Comparison of ENCODE assay signal across 27 mouse cellular contexts in genomic region chr2:112884456-112885114, GRCm38 (mm10).
DNase-seq lines count a peak whose midpoint lies in the region; ATAC-seq and TF ChIP-seq lines count a peak whose summit lies in the region.
"Had no signal": no experiment of that assay in that cellular context is flagged by ENCODE, and none has a peak within 500 bp of the region (broad histone marks: within the 10 kb centered on the region; RNA-seq: fewer than 3 reads in every experiment).

No protein-coding gene starts in this region.

- H3K4me3 ChIP-seq in forebrain, embryonic 13.5 days: no peak overlapping the region
- H3K4me3 ChIP-seq in forebrain, embryonic 10.5 days: no peak overlapping the region
- H3K4me3 ChIP-seq in hindbrain, embryonic 14.5 days (replicated peaks; ENCODE audit: low read length): no peak overlapping the region
- H3K4me3 ChIP-seq in hindbrain, postnatal 0 days (ENCODE audit: low read length): no peak overlapping the region
- no peak overlapping the region for H3K4me3 ChIP-seq in midbrain, embryonic 12.5 days
- H3K4me3 ChIP-seq in midbrain, postnatal 0 days (ENCODE audit: low read depth, low read length): no peak overlapping the region
- H3K4me3 ChIP-seq in cerebellum, adult 2 months (replicated peaks; ENCODE audit: insufficient read depth, low read depth, low read length): no peak overlapping the region
- H3K4me3 ChIP-seq: embryonic facial prominence, embryonic 12.5 days; embryonic facial prominence, embryonic 15.5 days; gastrocnemius, adult 2 months; heart, embryonic 13.5 days; hindbrain, embryonic 15.5 days; intestine, embryonic 15.5 days had no signal

- no peak overlapping the region for H3K9ac ChIP-seq in forebrain, embryonic 13.5 days
- no peak overlapping the region for H3K9ac ChIP-seq in hindbrain, embryonic 14.5 days
- H3K9ac ChIP-seq in hindbrain, postnatal 0 days (replicated peaks; ENCODE audit: low read length): no peak overlapping the region
- no peak overlapping the region for H3K9ac ChIP-seq in midbrain, embryonic 12.5 days (replicated peaks)
- H3K9ac ChIP-seq in midbrain, postnatal 0 days (replicated peaks; ENCODE audit: low read length, poor library complexity, severe bottlenecking): no peak overlapping the region
- H3K9ac ChIP-seq: embryonic facial prominence, embryonic 12.5 days; embryonic facial prominence, embryonic 15.5 days; forebrain, postnatal 0 days; heart, embryonic 13.5 days; hindbrain, embryonic 15.5 days; intestine, embryonic 15.5 days had no signal

- WGBS in forebrain, embryonic 13.5 days: 41% methylated on average over 4 of the region's 4 CpGs
- 66% methylated on average over 4 of the region's 4 CpGs for WGBS in forebrain, embryonic 10.5 days
- 70% methylated on average over 4 of the region's 4 CpGs for WGBS in hindbrain, embryonic 14.5 days
- WGBS in hindbrain, postnatal 0 days: 62% methylated on average over 4 of the region's 4 CpGs
- WGBS in midbrain, embryonic 12.5 days: 46% methylated on average over 4 of the region's 4 CpGs
- WGBS in midbrain, postnatal 0 days: 30% methylated on average over 4 of the region's 4 CpGs
- WGBS in cerebellum, adult 2 months: 69% methylated on average over 4 of the region's 4 CpGs

- no peak for DNase-seq in forebrain, embryonic 10.5 days (ENCODE audit: extremely low spot score, low spot score)
- no peak for DNase-seq in hindbrain, embryonic 14.5 days (ENCODE audit: low spot score)
- DNase-seq in hindbrain, postnatal 0 days (ENCODE audit: low spot score): no peak
- DNase-seq in midbrain, postnatal 0 days (ENCODE audit: low spot score): no peak
- DNase-seq in cerebellum, adult 2 months: no peak
- DNase-seq: adrenal gland, postnatal 10 days; adrenal gland, postnatal 36 days; B cell, adult 2 months; cerebellum, adult 18-20 months; cerebellum, adult 9-11 months; cerebellum, postnatal 25 days; forebrain, postnatal 0 days; gastrocnemius, adult 2 months; gastrocnemius, postnatal 14 days; heart, adult 18-20 months; heart, postnatal 14 days; heart, postnatal 4 days had no signal

- H3K36me3 ChIP-seq in forebrain, embryonic 13.5 days (ENCODE audit: poor library complexity, severe bottlenecking): no peaks in the 10 kb centered on the region
- H3K36me3 ChIP-seq in forebrain, embryonic 10.5 days (replicated peaks): no peaks in the 10 kb centered on the region
- no peaks in the 10 kb centered on the region for H3K36me3 ChIP-seq in hindbrain, embryonic 14.5 days (replicated peaks; ENCODE audit: control insufficient read depth, insufficient read depth)
- H3K36me3 ChIP-seq in hindbrain, postnatal 0 days (ENCODE audit: insufficient read depth, low read length): no peaks in the 10 kb centered on the region
- H3K36me3 ChIP-seq in midbrain, embryonic 12.5 days: no peaks in the 10 kb centered on the region
- H3K36me3 ChIP-seq in midbrain, postnatal 0 days (ENCODE audit: insufficient read depth, low read length): no peaks in the 10 kb centered on the region
- H3K36me3 ChIP-seq: embryonic facial prominence, embryonic 12.5 days; embryonic facial prominence, embryonic 15.5 days; G1E; heart, embryonic 13.5 days; hindbrain, embryonic 15.5 days; intestine, embryonic 15.5 days had no signal

- H3K27ac ChIP-seq in forebrain, embryonic 13.5 days: no peak overlapping the region
- no peak overlapping the region for H3K27ac ChIP-seq in forebrain, embryonic 10.5 days
- H3K27ac ChIP-seq in hindbrain, embryonic 14.5 days: no peak overlapping the region
- H3K27ac ChIP-seq in hindbrain, postnatal 0 days: no peak overlapping the region
- H3K27ac ChIP-seq in midbrain, embryonic 12.5 days (replicated peaks): no peak overlapping the region
- no peak overlapping the region for H3K27ac ChIP-seq in midbrain, postnatal 0 days (ENCODE audit: low read depth, low read length)
- H3K27ac ChIP-seq in cerebellum, adult 2 months (ENCODE audit: insufficient read depth, low read length): no peak overlapping the region
- H3K27ac ChIP-seq: embryonic facial prominence, embryonic 12.5 days; embryonic facial prominence, embryonic 15.5 days; gastrocnemius, adult 2 months; heart, embryonic 13.5 days; hindbrain, embryonic 15.5 days; intestine, embryonic 15.5 days had no signal

- TF ChIP-seq POLR2A in cerebellum, adult 2 months (IDR thresholded peaks at IDR 0.05; ENCODE audit: borderline replicate concordance, insufficient read depth, low read length): no peak

- ATAC-seq in forebrain, embryonic 13.5 days: 0 out of 2 replicates have a peak, but pooled peaks have one; percentile 41
- ATAC-seq in hindbrain, embryonic 14.5 days (ENCODE audit: low FRiP score): 0 out of 2 replicates have a peak, but pooled peaks have one; percentile 42
- ATAC-seq in hindbrain, postnatal 0 days: no peak
- peak; percentile 63 for ATAC-seq in midbrain, embryonic 12.5 days (ENCODE audit: low FRiP score, low read depth)
- no peak for ATAC-seq in midbrain, postnatal 0 days (ENCODE audit: low FRiP score)
- ATAC-seq: forebrain, postnatal 0 days; intestine, embryonic 15.5 days; Patski had no signal

- no peaks in the 10 kb centered on the region for H3K27me3 ChIP-seq in forebrain, embryonic 13.5 days
- no peaks in the 10 kb centered on the region for H3K27me3 ChIP-seq in forebrain, embryonic 10.5 days (ENCODE audit: poor library complexity, severe bottlenecking)
- no peaks in the 10 kb centered on the region for H3K27me3 ChIP-seq in hindbrain, embryonic 14.5 days (ENCODE audit: control insufficient read depth, insufficient read depth, low read length)
- no peaks in the 10 kb centered on the region for H3K27me3 ChIP-seq in hindbrain, postnatal 0 days (ENCODE audit: insufficient read depth, low read length)
- no peaks in the 10 kb centered on the region for H3K27me3 ChIP-seq in midbrain, embryonic 12.5 days
- no peaks in the 10 kb centered on the region for H3K27me3 ChIP-seq in midbrain, postnatal 0 days (ENCODE audit: insufficient read depth, low read length)
- H3K27me3 ChIP-seq in cerebellum, adult 2 months (ENCODE audit: control insufficient read depth, insufficient read depth, low read length): no peaks in the 10 kb centered on the region
- H3K27me3 ChIP-seq: CH12.LX; embryonic facial prominence, embryonic 12.5 days; embryonic facial prominence, embryonic 15.5 days; heart, embryonic 13.5 days; hindbrain, embryonic 15.5 days; intestine, embryonic 15.5 days; Patski had no signal

- TF ChIP-seq CTCF in hindbrain, postnatal 0 days (IDR thresholded peaks at IDR 0.05; ENCODE audit: low read depth): no peak
- no peak for TF ChIP-seq CTCF in midbrain, postnatal 0 days (IDR thresholded peaks at IDR 0.05)
- TF ChIP-seq CTCF in cerebellum, adult 2 months (IDR thresholded peaks at IDR 0.05; ENCODE audit: borderline replicate concordance, insufficient read depth, low read depth, low read length): no peak

- H3K9me3 ChIP-seq in forebrain, embryonic 13.5 days (replicated peaks): no peaks in the 10 kb centered on the region
- H3K9me3 ChIP-seq in forebrain, embryonic 10.5 days: no peaks in the 10 kb centered on the region
- no peaks in the 10 kb centered on the region for H3K9me3 ChIP-seq in hindbrain, embryonic 14.5 days (ENCODE audit: control insufficient read depth, low read length)
- H3K9me3 ChIP-seq in hindbrain, postnatal 0 days (ENCODE audit: low read length): no peaks in the 10 kb centered on the region
- no peaks in the 10 kb centered on the region for H3K9me3 ChIP-seq in midbrain, embryonic 12.5 days
- no peaks in the 10 kb centered on the region for H3K9me3 ChIP-seq in midbrain, postnatal 0 days (ENCODE audit: low read length)
- H3K9me3 ChIP-seq: embryonic facial prominence, embryonic 12.5 days; embryonic facial prominence, embryonic 15.5 days; G1E; heart, embryonic 13.5 days; hindbrain, embryonic 15.5 days; intestine, embryonic 15.5 days had no signal

- H3K4me1 ChIP-seq in forebrain, embryonic 13.5 days: no peaks in the 10 kb centered on the region
- peaks cover 4% of the 10 kb centered on the region for H3K4me1 ChIP-seq in forebrain, embryonic 10.5 days
- no peaks in the 10 kb centered on the region for H3K4me1 ChIP-seq in hindbrain, embryonic 14.5 days (replicated peaks; ENCODE audit: control insufficient read depth, insufficient read depth, low read length)
- H3K4me1 ChIP-seq in hindbrain, postnatal 0 days (ENCODE audit: insufficient read depth, low read length): no peaks in the 10 kb centered on the region
- no peaks in the 10 kb centered on the region for H3K4me1 ChIP-seq in midbrain, embryonic 12.5 days
- H3K4me1 ChIP-seq in midbrain, postnatal 0 days (ENCODE audit: insufficient read depth, low read length): no peaks in the 10 kb centered on the region
- H3K4me1 ChIP-seq in cerebellum, adult 2 months (ENCODE audit: control insufficient read depth, insufficient read depth, low read length): peaks cover 14% of the 10 kb centered on the region; the same call in 1 of the 2 replicates
- H3K4me1 ChIP-seq: embryonic facial prominence, embryonic 12.5 days; embryonic facial prominence, embryonic 15.5 days; heart, embryonic 13.5 days; hindbrain, embryonic 15.5 days; intestine, embryonic 15.5 days had no signal

- no peak overlapping the region for H3K4me2 ChIP-seq in forebrain, embryonic 13.5 days
- H3K4me2 ChIP-seq in hindbrain, embryonic 14.5 days (replicated peaks): no peak overlapping the region
- H3K4me2 ChIP-seq in hindbrain, postnatal 0 days (ENCODE audit: low read depth, low read length): no peak overlapping the region
- no peak overlapping the region for H3K4me2 ChIP-seq in midbrain, embryonic 12.5 days (replicated peaks)
- no peak overlapping the region for H3K4me2 ChIP-seq in midbrain, postnatal 0 days (ENCODE audit: low read depth, low read length, poor library complexity, severe bottlenecking)
- H3K4me2 ChIP-seq: embryonic facial prominence, embryonic 12.5 days; embryonic facial prominence, embryonic 15.5 days; heart, embryonic 13.5 days; hindbrain, embryonic 15.5 days; intestine, embryonic 15.5 days had no signal

Comparison
In these comparisons a context has a peak if more than half of its experiments do, and no peak if none do; other contexts are left out.
1. ATAC-seq: peak in forebrain, embryonic 13.5 days (single experiment), hindbrain, embryonic 14.5 days (single experiment) and midbrain, embryonic 12.5 days (single experiment); none in hindbrain, postnatal 0 days (single experiment) and midbrain, postnatal 0 days (single experiment).